Mouse (Mus musculus) liver, postnatal 0 days (tissue): ENCODE results near the gene Apc2.

Source experiments
- CTCF ChIP-seq: sonication (generic); IDR thresholded peaks from 2 replicates; pipeline ENCODE4 v1.5.1; 2016; ENCODE audit warnings: antibody characterized with exemption, low read depth
- EP300 ChIP-seq: IDR thresholded peaks from 2 replicates; pipeline ENCODE4 v1.6.1; 2016; ENCODE audit warnings: antibody characterized with exemption, low read depth, mild to moderate bottlenecking

- no peak for TF ChIP-seq CTCF
- no peak for TF ChIP-seq EP300
These were observed 1.0 kb downstream of the Apc2 start for GRCm38 (mm10) chr10:80296824-80297223.
